Mouse (Mus musculus) heart, postnatal 0 days (tissue): ENCODE results near the gene Atp1a4.

Experiments used
- CTCF ChIP-seq: IDR thresholded peaks from 2 replicates; pipeline ENCODE4 v1.5.1; 2016; ENCODE audit warnings: antibody characterized with exemption, control low read depth, low read depth
- EP300 ChIP-seq: IDR thresholded peaks from 2 replicates; pipeline ENCODE4 v1.6.1; 2016; ENCODE audit warnings: antibody characterized with exemption, low read depth

- TF ChIP-seq CTCF (no peak), EP300 (no peak)
These were observed 57.3 kb downstream of the Atp1a4 start for GRCm38 (mm10) chr1:172200871-172201447.
